Comparison of ENCODE assay signal across 10 mouse cellular contexts in the genomic region with DNA sequence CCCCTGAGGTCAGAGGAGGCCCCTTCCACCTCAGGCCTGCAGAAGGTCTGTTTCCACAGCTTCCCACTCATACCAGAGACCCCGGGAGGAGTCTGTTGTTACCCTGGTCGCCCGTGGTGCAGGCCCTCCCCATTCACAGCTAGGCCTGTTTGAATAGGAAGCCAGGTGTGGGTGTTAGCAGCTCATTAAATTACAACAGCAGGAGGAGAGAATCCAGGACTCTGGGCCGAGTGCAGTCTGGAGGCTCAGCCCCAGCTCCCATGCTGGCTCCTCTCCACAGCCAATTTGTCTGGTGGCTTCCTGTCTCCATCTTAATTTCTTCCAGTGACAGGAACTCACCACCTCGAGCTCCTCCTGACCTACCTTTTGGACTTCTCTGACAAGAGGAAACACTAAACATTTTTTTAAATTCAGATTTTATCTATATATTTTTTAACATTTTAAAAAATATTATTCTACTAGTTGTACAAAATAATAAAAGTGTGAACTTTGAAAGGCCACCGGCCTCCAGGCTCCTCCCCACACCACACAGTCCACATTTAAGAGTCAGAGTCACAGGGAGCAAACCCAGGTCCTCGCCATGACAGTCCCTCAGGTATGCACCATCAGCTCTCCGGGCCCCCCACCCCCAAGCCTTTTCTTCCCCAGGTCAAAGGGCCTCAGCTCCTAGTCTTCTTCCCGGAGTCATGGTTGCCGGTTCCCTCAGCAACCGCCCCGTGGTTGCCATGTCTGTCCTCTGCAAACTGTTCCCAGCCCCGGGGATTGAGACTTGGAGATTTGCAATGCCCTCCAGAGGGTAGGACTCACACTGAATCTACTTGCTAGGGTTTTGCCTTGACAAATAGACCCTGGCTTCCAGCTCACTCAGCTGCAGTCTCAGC.
DNase-seq lines count a peak whose midpoint lies in the region; ATAC-seq and TF ChIP-seq lines count a peak whose summit lies in the region.
"Had no signal": no experiment of that assay in that cellular context is flagged by ENCODE, and none has a peak within 500 bp of the region (broad histone marks: within the 10 kb centered on the region; RNA-seq: fewer than 3 reads in every experiment).

No protein-coding gene starts in this region.

- H3K27me3 ChIP-seq in hindbrain, postnatal 0 days (ENCODE audit: insufficient read depth, low read length), result no peaks in the 10 kb centered on the region
- H3K27me3 ChIP-seq: embryonic facial prominence, embryonic 15.5 days had no signal

- no peak overlapping the region for H3K27ac ChIP-seq in hindbrain, postnatal 0 days
- H3K27ac ChIP-seq: embryonic facial prominence, embryonic 15.5 days; neural tube, embryonic 12.5 days had no signal

- no peaks in the 10 kb centered on the region for H3K9me3 ChIP-seq in hindbrain, postnatal 0 days (ENCODE audit: low read length)
- H3K9me3 ChIP-seq: embryonic facial prominence, embryonic 15.5 days; neural tube, embryonic 12.5 days had no signal

- WGBS in hindbrain, postnatal 0 days, result 16% methylated on average over 13 of the region's 13 CpGs

- no peak overlapping the region for H3K4me2 ChIP-seq in hindbrain, postnatal 0 days (ENCODE audit: low read depth, low read length)
- H3K4me2 ChIP-seq: embryonic facial prominence, embryonic 15.5 days; neural tube, embryonic 12.5 days had no signal

- H3K4me1 ChIP-seq in hindbrain, postnatal 0 days (ENCODE audit: insufficient read depth, low read length), result no peaks in the 10 kb centered on the region

- H3K9ac ChIP-seq in hindbrain, postnatal 0 days (replicated peaks; ENCODE audit: low read length), result no peak overlapping the region
- H3K9ac ChIP-seq: embryonic facial prominence, embryonic 15.5 days; neural tube, embryonic 12.5 days had no signal

- peak; percentile 39 for DNase-seq in embryo, embryonic 10 days (ENCODE audit: low spot score)
- DNase-seq in embryo, embryonic 9.5 days (ENCODE audit: extremely low spot score), result no peak
- peak; percentile 54 for DNase-seq in right cerebral cortex, adult 18-20 months
- DNase-seq in right cerebral cortex, postnatal 14 days, result no peak
- peak; percentile 17 for DNase-seq in hindbrain, postnatal 0 days (ENCODE audit: low spot score)
- no peak for DNase-seq in adrenal gland, postnatal 25 days
- DNase-seq in natural killer cell, adult 2 months (ENCODE audit: low spot score in 2 of 2), result no peak
- DNase-seq in spleen, adult 18-20 months, result no peak

- H3K4me3 ChIP-seq in hindbrain, postnatal 0 days (ENCODE audit: low read length), result no peak overlapping the region
- H3K4me3 ChIP-seq: embryonic facial prominence, embryonic 15.5 days; neural tube, embryonic 12.5 days had no signal

- no peaks in the 10 kb centered on the region for H3K36me3 ChIP-seq in hindbrain, postnatal 0 days (ENCODE audit: insufficient read depth, low read length)
- H3K36me3 ChIP-seq: embryonic facial prominence, embryonic 15.5 days; neural tube, embryonic 12.5 days had no signal

- TF ChIP-seq CTCF in hindbrain, postnatal 0 days (IDR thresholded peaks at IDR 0.05; ENCODE audit: low read depth), result no peak

- ATAC-seq in hindbrain, postnatal 0 days, result peak; percentile 32; the same call in 1 of the 2 replicates

Comparison
In these comparisons a context has a peak if more than half of its experiments do, and no peak if none do; other contexts are left out.
1. DNase-seq: peak in embryo, embryonic 10 days (single experiment), right cerebral cortex, adult 18-20 months (single experiment) and hindbrain, postnatal 0 days (single experiment); none in embryo, embryonic 9.5 days (single experiment), right cerebral cortex, postnatal 14 days (single experiment), adrenal gland, postnatal 25 days (single experiment), natural killer cell, adult 2 months (0 of 2) and spleen, adult 18-20 months (0 of 2).